Mouse (Mus musculus) liver, embryonic 15.5 days (tissue): Measurements from ENCODE around the gene Krt222. TPM values are rescaled to one million over a fixed set of nuclear protein-coding genes. Genes with fewer than 3 reads are reported as not detected.
A peak's percentile ranks its signal among the peaks of the same experiment; 100 is the strongest.

Experiments
- ATAC-seq: fragments of 200-750 bp; cut with Nextera tagmentation; 2 replicates; pipeline ENCODE4 v1.8.0; 2017; ENCODE audit warnings: moderate number of reproducible peaks, mild to moderate bottlenecking, moderate library complexity; ENCODE audit not compliant: insufficient read depth
- H3K27ac ChIP-seq: fragments of 300-500 bp; sonication (generic); replicated peaks from 2 replicates; pipeline ENCODE4 v1.5.1; 2015; ENCODE audit warnings: mild to moderate bottlenecking, inconsistent platforms
- H3K27me3 ChIP-seq: fragments of 300-500 bp; sonication (generic); 2 replicates; pipeline ENCODE4 v1.6.1; 2015; ENCODE audit warnings: mild to moderate bottlenecking, inconsistent platforms
- H3K36me3 ChIP-seq: fragments of 300-500 bp; sonication (generic); replicated peaks from 2 replicates; pipeline ENCODE4 v1.6.1; 2015; ENCODE audit warnings: moderate library complexity, mild to moderate bottlenecking, inconsistent platforms
- H3K4me1 ChIP-seq: fragments of 300-500 bp; sonication (generic); replicated peaks from 2 replicates; pipeline ENCODE4 v1.6.1; 2015; ENCODE audit warnings: inconsistent platforms
- H3K4me2 ChIP-seq: fragments of 300-500 bp; sonication (generic); 2 replicates; pipeline ENCODE4 v1.6.1; 2015; ENCODE audit warnings: moderate library complexity, mild to moderate bottlenecking, inconsistent platforms
- H3K4me3 ChIP-seq: fragments of 300-500 bp; sonication (generic); replicated peaks from 2 replicates; pipeline ENCODE4 v1.5.1; 2015; ENCODE audit warnings: mild to moderate bottlenecking, inconsistent platforms
- H3K9ac ChIP-seq: fragments of 300-500 bp; sonication (generic); 2 replicates; pipeline ENCODE4 v1.6.1; 2015; ENCODE audit warnings: moderate library complexity, mild to moderate bottlenecking, inconsistent platforms
- H3K9me3 ChIP-seq: fragments of 300-500 bp; sonication (generic); replicated peaks from 2 replicates; pipeline ENCODE4 v1.6.1; 2016; ENCODE audit warnings: inconsistent platforms
- WGBS: fragments of 180-500 bp; shearing (Covaris S2); methylation state at CpG from one replicate; pipeline ENCODE4 v1.1.7; 2015; ENCODE audit warnings: mixed read lengths; ENCODE audit not compliant: insufficient replicate concordance; 5-methylcytosine and 5-hydroxymethylcytosine counted together
- polyA plus RNA-seq: library from polyadenylated mRNA; unstranded; fragments of >200 nt; fragmentation: Nextera tagmentation; extraction: Ambion mirVana; gene quantifications from 2 replicates; pipeline ENCODE4 v1.2.1, GENCODE M21; 2015

Gene Krt222
- polyA plus RNA-seq, 1 experiment from 2014 or later, result 0.07 TPM

- WGBS, result 73% methylated on average over 2 of the region's 2 CpGs
- H3K4me3 ChIP-seq, result no peak overlapping the region
- no peak overlapping the region for H3K9ac ChIP-seq
- peaks cover 81% of the 10 kb centered on the region for H3K36me3 ChIP-seq
- no peak overlapping the region for H3K27ac ChIP-seq
- H3K27me3 ChIP-seq, result no peaks in the 10 kb centered on the region
- no peak for ATAC-seq
- no peak overlapping the region for H3K4me2 ChIP-seq
- peaks cover 13% of the 10 kb centered on the region for H3K4me1 ChIP-seq
- no peaks in the 10 kb centered on the region for H3K9me3 ChIP-seq
These were observed 31.9 kb downstream of the Krt222 start for GRCm38 (mm10) chr11:99211964-99212363.

DNA sequence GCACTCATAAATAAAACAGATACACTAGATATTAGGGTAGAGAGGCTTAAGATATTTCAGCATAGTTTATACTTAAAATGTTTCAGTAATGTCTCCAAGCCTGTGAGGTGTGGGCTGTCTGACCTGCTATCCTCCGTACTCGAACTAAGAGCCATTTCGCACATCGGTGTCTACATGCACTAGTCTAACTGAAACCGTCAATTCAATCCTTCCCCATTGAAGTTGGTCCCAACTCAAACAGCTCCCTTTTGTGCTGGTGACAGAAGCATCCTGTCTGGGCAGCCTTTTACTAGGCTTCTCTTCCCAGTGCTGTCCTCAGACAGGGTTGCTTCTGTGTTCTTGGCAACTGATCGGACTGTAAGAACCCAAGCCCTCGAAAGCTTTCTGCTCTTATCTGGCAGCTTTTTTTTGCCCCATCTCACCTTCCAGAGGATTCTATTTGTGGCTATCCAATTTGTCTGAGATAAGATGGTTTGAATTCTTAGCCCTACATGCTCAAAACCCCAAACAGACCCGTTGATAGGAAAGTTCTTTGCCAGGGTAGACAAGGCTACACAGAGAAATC is 35.7 kb downstream of the Krt222 start:
- H3K27me3 ChIP-seq, result no peaks in the 10 kb centered on the region
- no peak overlapping the region for H3K9ac ChIP-seq
- no peak overlapping the region for H3K4me2 ChIP-seq
- H3K9me3 ChIP-seq, result no peaks in the 10 kb centered on the region
- 72% methylated on average over 8 of the region's 8 CpGs for WGBS
- H3K27ac ChIP-seq, result no peak overlapping the region
- peaks cover 19% of the 10 kb centered on the region for H3K4me1 ChIP-seq
- no peak overlapping the region for H3K4me3 ChIP-seq
- H3K36me3 ChIP-seq, result peaks cover 43% of the 10 kb centered on the region
- ATAC-seq, result no peak

DNA sequence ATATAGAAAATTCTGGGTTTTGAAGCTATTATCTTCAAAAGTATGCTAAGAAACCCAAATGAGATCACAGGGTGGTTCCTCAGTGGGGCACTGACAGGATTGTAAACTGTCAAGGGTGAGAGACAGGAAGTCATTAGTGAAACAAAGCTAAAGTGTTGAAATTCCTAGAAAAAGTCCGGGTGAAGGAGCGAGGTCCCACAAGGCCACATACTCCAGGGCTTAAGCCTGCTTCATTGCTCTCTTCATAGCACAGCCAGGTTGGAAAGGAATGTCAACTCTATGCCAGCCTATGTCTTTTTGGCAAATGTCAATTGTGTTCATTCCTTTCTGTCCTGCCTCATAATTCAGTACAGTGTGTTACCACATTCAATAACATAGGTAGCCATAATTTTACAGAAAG is 36.4 kb downstream of the Krt222 start:
- no peaks in the 10 kb centered on the region for H3K27me3 ChIP-seq
- H3K4me3 ChIP-seq, result no peak overlapping the region
- no peak overlapping the region for H3K4me2 ChIP-seq
- ATAC-seq, result no peak
- H3K9ac ChIP-seq, result no peak overlapping the region
- no peaks in the 10 kb centered on the region for H3K9me3 ChIP-seq
- peaks cover 15% of the 10 kb centered on the region for H3K4me1 ChIP-seq
- peaks cover 36% of the 10 kb centered on the region for H3K36me3 ChIP-seq
- WGBS, result 24% methylated on average over 2 of the region's 2 CpGs
- H3K27ac ChIP-seq, result peak overlapping the region; percentile 16

- WGBS, result 1% methylated on average over 2 of the region's 2 CpGs
These were observed 36.9 kb downstream of the Krt222 start for GRCm38 (mm10) chr11:99206954-99207353.

DNA sequence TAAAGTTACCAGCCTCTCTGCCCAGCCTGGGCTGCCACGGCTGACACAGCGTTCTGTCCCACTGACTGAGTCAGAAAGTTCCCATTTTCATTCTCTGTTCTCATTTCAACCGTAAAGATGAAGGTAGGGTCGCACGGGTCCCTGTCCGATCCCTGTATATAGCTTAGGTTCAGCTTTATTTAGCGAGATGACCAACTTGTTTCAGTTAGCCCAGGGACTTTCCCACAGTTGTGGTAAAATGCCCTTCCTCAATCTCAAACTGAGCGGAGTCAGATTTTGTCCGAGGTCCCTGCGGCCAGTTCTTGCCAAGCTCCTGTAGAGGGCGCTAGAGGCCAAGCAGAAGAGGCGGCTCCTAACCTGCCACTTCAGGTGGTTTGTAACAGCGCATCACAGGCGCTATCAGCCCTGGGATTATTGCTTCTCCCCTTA is 54.7 kb downstream of the Krt222 start:
- Histone ChIP-seq H3K27me3 (peaks cover 17% of the 10 kb centered on the region; the same call in 1 of the 2 replicates), H3K4me3 (no peak overlapping the region), H3K9me3 (no peaks in the 10 kb centered on the region), H3K4me1 (no peaks in the 10 kb centered on the region; the same call in 1 of the 2 replicates), H3K4me2 (peak overlapping the region; percentile 13; the same call in 1 of the 2 replicates), H3K9ac (no peak overlapping the region), H3K27ac (no peak overlapping the region), H3K36me3 (no peaks in the 10 kb centered on the region)
- no peak for ATAC-seq
- WGBS, result 12% methylated on average over 14 of the region's 14 CpGs

More at GRCm38 (mm10) chr11:99206954-99207353, 36.9 kb downstream of the Krt222 start:
- H3K4me3 ChIP-seq, result no peak overlapping the region
- peak; percentile 89 for ATAC-seq
- H3K36me3 ChIP-seq, result peaks cover 31% of the 10 kb centered on the region
- H3K4me2 ChIP-seq, result no peak overlapping the region
- H3K27me3 ChIP-seq, result no peaks in the 10 kb centered on the region
- peaks cover 15% of the 10 kb centered on the region for H3K4me1 ChIP-seq
- H3K9me3 ChIP-seq, result no peaks in the 10 kb centered on the region
- no peak overlapping the region for H3K9ac ChIP-seq
- 0 out of 2 replicates have a peak overlapping the region, but pooled peaks have one; percentile 16 for H3K27ac ChIP-seq

- peaks cover 21% of the 10 kb centered on the region; the same call in 1 of the 2 replicates for H3K27me3 ChIP-seq
- no peaks in the 10 kb centered on the region for H3K36me3 ChIP-seq
- no peak overlapping the region for H3K9ac ChIP-seq
- ATAC-seq, result no peak
- no peak overlapping the region for H3K27ac ChIP-seq
- H3K4me2 ChIP-seq, result no peak overlapping the region
- H3K4me1 ChIP-seq, result no peaks in the 10 kb centered on the region; the same call in 1 of the 2 replicates
- WGBS, result 73% methylated on average over 4 of the region's 4 CpGs
- no peak overlapping the region for H3K4me3 ChIP-seq
- no peaks in the 10 kb centered on the region for H3K9me3 ChIP-seq
These were observed 56.5 kb downstream of the Krt222 start for GRCm38 (mm10) chr11:99187348-99187747.

DNA sequence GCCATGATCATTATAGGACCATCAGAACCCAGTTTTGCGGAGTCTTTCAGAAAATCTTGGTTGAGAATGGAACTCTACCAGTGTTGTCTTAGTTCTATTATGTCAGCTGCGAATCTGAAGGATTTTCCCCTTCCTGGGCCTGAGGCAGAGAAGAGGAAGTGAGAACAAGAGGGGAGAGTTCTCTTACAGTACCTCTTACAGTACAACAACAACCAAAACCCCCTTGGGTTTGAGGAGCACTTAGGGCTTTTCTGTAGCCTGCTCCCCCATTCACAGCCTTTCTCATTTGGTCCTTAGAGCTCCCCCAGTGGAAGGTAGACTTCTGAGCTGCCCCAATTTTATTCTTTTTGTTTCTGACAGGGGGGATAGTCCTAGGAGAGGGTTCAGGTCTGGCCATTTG is 57.0 kb downstream of the Krt222 start:
- H3K9me3 ChIP-seq, result no peaks in the 10 kb centered on the region
- no peaks in the 10 kb centered on the region for H3K36me3 ChIP-seq
- H3K27ac ChIP-seq, result no peak overlapping the region
- H3K4me1 ChIP-seq, result no peaks in the 10 kb centered on the region; the same call in 1 of the 2 replicates
- no peak overlapping the region for H3K9ac ChIP-seq
- H3K4me2 ChIP-seq, result no peak overlapping the region
- H3K27me3 ChIP-seq, result peaks cover 21% of the 10 kb centered on the region; the same call in 1 of the 2 replicates
- 55% methylated on average over 2 of the region's 2 CpGs for WGBS
- no peak for ATAC-seq
- no peak overlapping the region for H3K4me3 ChIP-seq

Other genes starting within 250 kb of the Krt222 start
- 182 and 184 TPM in 2 replicates for gene Top2a, start 219.9 kb downstream of the Krt222 start, polyA plus RNA-seq
- 249 and 305 TPM in 2 replicates for gene Igfbp4, start 202.8 kb downstream of the Krt222 start, polyA plus RNA-seq
- 0.29 and 0.46 TPM in 2 replicates for gene Tns4, start 154.8 kb downstream of the Krt222 start, polyA plus RNA-seq
- gene Ccr7, start 89.0 kb downstream of the Krt222 start, polyA plus RNA-seq, result 0.15 and 0.31 TPM in 2 replicates
- 62.2 and 66.5 TPM in 2 replicates for gene Smarce1, start 13.1 kb downstream of the Krt222 start, polyA plus RNA-seq
- gene Krt24, start 41.2 kb upstream of the Krt222 start, polyA plus RNA-seq, result not detected in 2 replicates
- gene Krt25, start 78.9 kb upstream of the Krt222 start, polyA plus RNA-seq, result not detected in 2 replicates
- gene Krt26, start 93.9 kb upstream of the Krt222 start, polyA plus RNA-seq, result not detected in 2 replicates
- not detected in 2 replicates for gene Krt27, start 107.0 kb upstream of the Krt222 start, polyA plus RNA-seq
- not detected in 2 replicates for gene Krt28, start 130.8 kb upstream of the Krt222 start, polyA plus RNA-seq
- 2.1 and 3.1 TPM in 2 replicates for gene Krt10, start 145.3 kb upstream of the Krt222 start, polyA plus RNA-seq
- not detected in 2 replicates for gene Krt12, start 178.2 kb upstream of the Krt222 start, polyA plus RNA-seq
- gene Krt20, start 194.1 kb upstream of the Krt222 start, polyA plus RNA-seq, result 33.2 and 34.0 TPM in 2 replicates
- 1.0 and 1.2 TPM in 2 replicates for gene Krt23, start 249.1 kb upstream of the Krt222 start, polyA plus RNA-seq